Mouse (Mus musculus): ENCODE measurements around the gene Fam83f.

- TF ChIP-seq POLR2A (IDR thresholded peaks at IDR 0.05; ENCODE audit: borderline replicate concordance, low read depth, low read length) = no peak
- no peak for TF ChIP-seq CTCF (IDR thresholded peaks at IDR 0.05; ENCODE audit: low read depth, low read length)
These were observed 37.1 kb upstream of the Fam83f start for GRCm38 (mm10) chr15:80634391-80635193.

Measured in bone marrow macrophage, adult 2 months (primary cell).